Comparison of ENCODE assay signal across 17 mouse cellular contexts in genomic region chr6:29904281-29904680, GRCm38 (mm10).
"Had no signal": no experiment of that assay in that cellular context is flagged by ENCODE, and none has a peak within 500 bp of the region (broad histone marks: within the 10 kb centered on the region; RNA-seq: fewer than 3 reads in every experiment).

No protein-coding gene starts in this region.

- ATAC-seq: liver, embryonic 12.5 days had no signal

- H3K9ac ChIP-seq: limb, embryonic 15.5 days; liver, embryonic 12.5 days; lung, embryonic 14.5 days; neural tube, embryonic 15.5 days; stomach, embryonic 15.5 days had no signal

- DNase-seq: kidney, postnatal 25 days; layer of hippocampus, postnatal 36 days; lung, embryonic 14.5 days; lung, postnatal 10 days; lung, postnatal 4 days; midbrain, embryonic 14.5 days; right cerebral cortex, adult 18-20 months; right cerebral cortex, postnatal 4 days; spleen, adult 18-20 months; thymus, adult 2 months; thymus, postnatal 25 days had no signal

- H3K4me2 ChIP-seq: limb, embryonic 15.5 days; liver, embryonic 12.5 days; lung, embryonic 14.5 days; neural tube, embryonic 15.5 days; stomach, embryonic 15.5 days had no signal

- H3K4me1 ChIP-seq: limb, embryonic 15.5 days; midbrain, embryonic 10.5 days; neural tube, embryonic 15.5 days; stomach, embryonic 15.5 days had no signal

- H3K27ac ChIP-seq: limb, embryonic 15.5 days; liver, embryonic 12.5 days; midbrain, embryonic 10.5 days; neural tube, embryonic 15.5 days; stomach, embryonic 15.5 days had no signal

- H3K27me3 ChIP-seq: limb, embryonic 15.5 days; liver, embryonic 12.5 days; neural tube, embryonic 15.5 days; stomach, embryonic 15.5 days had no signal

- H3K4me3 ChIP-seq: limb, embryonic 15.5 days; liver, embryonic 12.5 days; midbrain, embryonic 10.5 days; myocyte; neural tube, embryonic 15.5 days; stomach, embryonic 15.5 days had no signal

- H3K9me3 ChIP-seq: limb, embryonic 15.5 days; liver, embryonic 12.5 days; midbrain, embryonic 10.5 days; neural tube, embryonic 15.5 days; stomach, embryonic 15.5 days had no signal
